Mouse (Mus musculus): ENCODE data around the gene Usp21.

GRCm38 (mm10) chr1:171256937-171257548 lies 30.7 kb downstream of the Usp21 start:
- peak; percentile 58 for TF ChIP-seq CTCF (IDR thresholded peaks at IDR 0.05; ENCODE audit: low read depth, low read length)
- no peak for TF ChIP-seq POLR2A (IDR thresholded peaks at IDR 0.05; ENCODE audit: insufficient read depth, low read length)
- no peak for TF ChIP-seq EP300 (IDR thresholded peaks at IDR 0.05; ENCODE audit: insufficient read depth, low read depth, low read length)
